Mouse (Mus musculus): Measurements from ENCODE around the gene Osgepl1. TPM values are rescaled to one million over a fixed set of nuclear protein-coding genes. Genes with fewer than 3 reads are reported as not detected.
"Not testable (repeated sequence)": the region's sequence is repeated elsewhere in the genome, so short reads cannot be mapped to it uniquely, and the experiment has no call there.

Gene Osgepl1
- polyA plus RNA-seq, 1 experiment from 2014 or later = 23.5 TPM

DNA sequence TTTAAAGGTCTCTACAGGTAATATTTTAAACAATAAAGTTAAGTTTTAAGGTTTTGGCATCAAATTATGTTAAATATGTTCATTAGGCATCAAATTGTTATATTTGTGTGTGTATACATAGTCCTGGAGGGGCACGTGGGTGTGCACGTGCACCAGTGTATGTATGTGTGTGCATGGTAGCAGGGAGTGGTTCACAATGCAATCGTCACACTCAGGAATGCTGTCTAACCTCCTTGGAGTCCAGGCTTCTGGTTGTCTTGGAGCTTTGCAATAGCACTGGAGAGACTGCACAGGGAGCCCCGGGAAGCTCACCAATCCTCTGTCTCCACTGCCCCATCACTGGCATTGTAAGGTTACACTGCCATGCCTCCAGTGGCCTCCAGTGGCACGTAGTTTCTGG lies 9.8 kb downstream of the Osgepl1 start:
- no peak for ATAC-seq (ENCODE audit: low read depth)
- H3K27me3 ChIP-seq (ENCODE audit: control insufficient read depth, insufficient read depth, low read length) = no peaks in the 10 kb centered on the region
- H3K4me3 ChIP-seq (ENCODE audit: low read depth, low read length) = no peak overlapping the region
- no peak overlapping the region for H3K9ac ChIP-seq (replicated peaks; ENCODE audit: low read depth, low read length)
- no peaks in the 10 kb centered on the region for H3K9me3 ChIP-seq (ENCODE audit: control insufficient read depth, low read length)
- no peak overlapping the region for H3K27ac ChIP-seq (ENCODE audit: low read depth, low read length)
- H3K36me3 ChIP-seq (ENCODE audit: control insufficient read depth, insufficient read depth, low read length) = peaks cover 15% of the 10 kb centered on the region
- H3K4me1 ChIP-seq (ENCODE audit: control insufficient read depth, insufficient read depth, low read length) = no peaks in the 10 kb centered on the region
- WGBS = 94% methylated on average over 5 of the region's 5 CpGs
- H3K4me2 ChIP-seq (ENCODE audit: low read depth, low read length) = no peak overlapping the region

DNA sequence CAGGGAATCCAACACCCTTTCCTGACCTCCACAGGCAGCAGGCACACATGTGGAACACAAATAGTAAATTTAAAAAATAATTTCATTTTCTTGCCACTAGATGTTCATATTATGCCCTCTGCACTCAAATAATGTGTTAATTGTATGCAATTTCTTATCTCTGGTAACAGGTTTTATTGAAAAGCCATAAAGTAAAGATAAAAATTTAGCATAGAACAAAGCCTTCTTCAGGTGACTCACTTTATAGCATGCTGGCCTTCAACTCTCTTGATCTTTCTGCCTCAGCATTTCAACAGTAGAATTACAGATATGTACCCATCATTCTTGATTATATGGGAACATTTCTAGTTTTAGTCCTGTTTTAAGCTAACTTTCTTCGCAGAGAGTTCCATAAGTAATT lies 10.9 kb downstream of the Osgepl1 start:
- Histone ChIP-seq H3K27ac (ENCODE audit: low read depth, low read length) (no peak overlapping the region), H3K27me3 (ENCODE audit: control insufficient read depth, insufficient read depth, low read length) (no peaks in the 10 kb centered on the region), H3K4me3 (ENCODE audit: low read depth, low read length) (no peak overlapping the region), H3K4me1 (ENCODE audit: control insufficient read depth, insufficient read depth, low read length) (no peaks in the 10 kb centered on the region), H3K36me3 (ENCODE audit: control insufficient read depth, insufficient read depth, low read length) (peaks cover 12% of the 10 kb centered on the region; the same call in 1 of the 2 replicates), H3K4me2 (ENCODE audit: low read depth, low read length) (no peak overlapping the region), H3K9ac (replicated peaks; ENCODE audit: low read depth, low read length) (no peak overlapping the region), H3K9me3 (ENCODE audit: control insufficient read depth, low read length) (no peaks in the 10 kb centered on the region)
- 94% methylated on average over 1 of the region's 1 CpGs for WGBS
- no peak for ATAC-seq (ENCODE audit: low read depth)

DNA sequence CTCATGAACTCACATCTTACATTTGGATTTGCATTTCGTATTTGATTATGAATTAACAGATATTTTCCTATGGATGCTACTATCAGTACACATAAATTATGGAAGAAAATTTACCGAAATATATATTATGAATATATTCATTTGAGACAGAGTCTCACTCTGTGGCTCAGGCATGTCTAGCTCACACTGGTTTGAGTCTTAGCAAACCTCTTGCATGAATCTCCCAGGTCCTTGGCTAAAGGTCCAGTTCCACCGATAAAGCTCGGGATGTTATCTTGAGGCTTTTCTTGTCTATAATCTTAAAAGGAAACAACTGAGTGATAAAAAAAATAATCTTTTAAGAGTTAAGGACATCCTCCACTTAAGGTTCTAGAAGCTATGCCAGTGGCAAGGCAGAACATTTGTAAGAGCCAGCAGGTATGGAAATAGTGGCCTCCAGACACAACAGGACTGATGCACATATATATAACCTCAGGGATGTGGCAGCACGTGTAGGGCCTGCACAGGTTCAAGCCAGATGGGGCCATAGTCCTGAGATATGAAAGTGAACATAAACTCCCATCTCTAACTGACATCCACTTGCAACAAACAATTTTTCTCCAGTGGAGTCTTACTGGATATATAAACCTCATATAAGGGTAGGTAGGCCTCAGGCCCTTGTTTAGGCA lies 11.5 kb downstream of the Osgepl1 start:
- Histone ChIP-seq H3K9ac (replicated peaks; ENCODE audit: low read depth, low read length) (no peak overlapping the region), H3K27me3 (ENCODE audit: control insufficient read depth, insufficient read depth, low read length) (no peaks in the 10 kb centered on the region), H3K36me3 (ENCODE audit: control insufficient read depth, insufficient read depth, low read length) (peaks cover 12% of the 10 kb centered on the region; the same call in 1 of the 2 replicates), H3K4me1 (ENCODE audit: control insufficient read depth, insufficient read depth, low read length) (no peaks in the 10 kb centered on the region), H3K9me3 (ENCODE audit: control insufficient read depth, low read length) (no peaks in the 10 kb centered on the region), H3K4me2 (ENCODE audit: low read depth, low read length) (no peak overlapping the region), H3K27ac (ENCODE audit: low read depth, low read length) (no peak overlapping the region), H3K4me3 (ENCODE audit: low read depth, low read length) (no peak overlapping the region)
- ATAC-seq (ENCODE audit: low read depth) = no peak
- 93% methylated on average over 5 of the region's 5 CpGs for WGBS

DNA sequence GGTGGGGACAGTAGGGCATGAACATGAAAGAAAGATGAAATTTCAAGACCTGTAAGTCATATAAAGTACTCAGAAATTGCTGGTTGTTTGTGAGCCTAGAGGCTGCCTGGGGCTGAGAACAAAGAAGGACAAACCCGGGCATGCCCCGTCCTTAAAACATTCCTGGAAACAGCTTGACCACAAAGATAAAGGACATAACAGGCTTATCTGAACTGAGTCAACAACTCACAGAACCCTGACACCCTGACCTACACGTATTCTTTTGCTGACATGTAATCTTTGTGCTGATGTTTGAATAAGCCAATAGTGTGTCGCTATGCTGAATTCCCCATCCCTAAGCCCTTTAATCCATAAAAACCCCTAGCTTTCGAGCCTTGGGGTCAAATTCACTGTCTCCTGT lies 20.1 kb downstream of the Osgepl1 start:
- H3K27me3 ChIP-seq (ENCODE audit: control insufficient read depth, insufficient read depth, low read length); H3K4me3 ChIP-seq (ENCODE audit: low read depth, low read length); ATAC-seq (ENCODE audit: low read depth); H3K4me2 ChIP-seq (ENCODE audit: low read depth, low read length); H3K4me1 ChIP-seq (ENCODE audit: control insufficient read depth, insufficient read depth, low read length); H3K9ac ChIP-seq (replicated peaks; ENCODE audit: low read depth, low read length); H3K27ac ChIP-seq (ENCODE audit: low read depth, low read length); H3K9me3 ChIP-seq (ENCODE audit: control insufficient read depth, low read length); H3K36me3 ChIP-seq (ENCODE audit: control insufficient read depth, insufficient read depth, low read length): not testable (repeated sequence)
- 75% methylated on average over 5 of the region's 5 CpGs for WGBS

DNA sequence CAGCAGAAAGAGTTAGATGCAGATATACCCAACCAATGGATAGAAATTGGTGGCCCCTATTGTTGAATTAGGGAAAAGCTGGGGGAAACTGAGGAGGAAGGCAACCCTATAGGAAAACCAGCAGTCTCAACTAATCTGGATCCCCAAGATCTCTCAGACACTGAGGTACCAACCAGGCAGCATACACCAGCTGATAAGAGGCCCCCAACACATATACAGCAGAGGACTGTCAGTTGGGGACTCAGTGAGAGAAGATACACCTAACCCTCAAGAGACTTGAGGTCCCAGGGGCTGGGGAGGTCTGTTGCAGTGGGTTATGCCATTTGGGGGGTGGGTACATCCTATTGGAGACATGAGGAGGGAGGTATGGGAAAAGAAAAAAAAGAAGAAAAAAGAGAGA lies 22.0 kb downstream of the Osgepl1 start:
- no peak overlapping the region for H3K4me3 ChIP-seq (ENCODE audit: low read depth, low read length)
- ATAC-seq (ENCODE audit: low read depth) = no peak
- no peaks in the 10 kb centered on the region for H3K27me3 ChIP-seq (ENCODE audit: control insufficient read depth, insufficient read depth, low read length)
- no peak overlapping the region for H3K9ac ChIP-seq (replicated peaks; ENCODE audit: low read depth, low read length)
- H3K4me1 ChIP-seq (ENCODE audit: control insufficient read depth, insufficient read depth, low read length) = no peaks in the 10 kb centered on the region
- H3K4me2 ChIP-seq (ENCODE audit: low read depth, low read length) = no peak overlapping the region
- no peaks in the 10 kb centered on the region for H3K9me3 ChIP-seq (ENCODE audit: control insufficient read depth, low read length)
- no peaks in the 10 kb centered on the region for H3K36me3 ChIP-seq (ENCODE audit: control insufficient read depth, insufficient read depth, low read length)
- no peak overlapping the region for H3K27ac ChIP-seq (ENCODE audit: low read depth, low read length)

DNA sequence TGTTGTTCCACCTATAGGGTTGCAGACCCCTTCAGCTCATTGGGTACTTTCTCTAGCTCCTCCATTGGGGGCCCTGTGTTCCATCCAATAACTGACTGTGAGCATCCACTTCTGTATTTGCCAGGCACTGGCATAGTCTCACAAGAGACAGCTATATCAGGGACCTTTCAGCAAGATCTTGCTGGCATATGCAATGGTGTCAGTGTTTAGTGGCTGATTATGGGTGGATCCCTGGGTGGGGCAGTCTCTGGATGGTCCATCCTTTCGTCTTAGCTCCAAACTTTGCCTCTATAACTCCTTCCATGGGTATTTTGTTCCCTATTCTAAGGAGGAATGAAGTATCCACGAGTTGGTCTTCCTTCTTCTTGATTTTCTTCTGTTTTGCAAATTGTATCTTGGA lies 24.0 kb downstream of the Osgepl1 start:
- not testable (repeated sequence) for H3K4me2 ChIP-seq (ENCODE audit: low read depth, low read length); H3K27ac ChIP-seq (ENCODE audit: low read depth, low read length); H3K9ac ChIP-seq (replicated peaks; ENCODE audit: low read depth, low read length); H3K36me3 ChIP-seq (ENCODE audit: control insufficient read depth, insufficient read depth, low read length); H3K27me3 ChIP-seq (ENCODE audit: control insufficient read depth, insufficient read depth, low read length); H3K4me1 ChIP-seq (ENCODE audit: control insufficient read depth, insufficient read depth, low read length); ATAC-seq (ENCODE audit: low read depth); H3K4me3 ChIP-seq (ENCODE audit: low read depth, low read length); H3K9me3 ChIP-seq (ENCODE audit: control insufficient read depth, low read length)
- WGBS = 67% methylated on average over 2 of the region's 2 CpGs

DNA sequence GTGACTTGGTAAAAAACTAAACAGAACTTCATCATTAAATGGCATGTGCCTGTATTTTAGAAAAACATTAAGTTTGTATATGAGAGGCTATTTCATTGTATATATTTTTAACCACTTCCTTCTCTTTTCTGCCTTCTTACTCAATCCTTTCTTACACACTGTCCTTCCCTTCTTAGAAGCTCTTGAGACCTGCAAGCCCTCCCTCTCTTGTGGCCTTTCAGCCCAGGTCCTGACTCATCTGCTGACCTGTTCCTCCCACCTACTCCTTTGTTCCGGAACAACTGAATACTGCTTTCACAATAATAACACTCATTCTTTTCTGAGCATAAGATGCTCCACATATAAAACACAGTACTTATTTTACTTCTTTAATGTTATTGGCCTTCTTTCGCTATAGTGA lies 27.6 kb downstream of the Osgepl1 start:
- Histone ChIP-seq H3K9me3 (ENCODE audit: control insufficient read depth, low read length) (no peaks in the 10 kb centered on the region), H3K9ac (replicated peaks; ENCODE audit: low read depth, low read length) (no peak overlapping the region), H3K27ac (ENCODE audit: low read depth, low read length) (no peak overlapping the region), H3K27me3 (ENCODE audit: control insufficient read depth, insufficient read depth, low read length) (no peaks in the 10 kb centered on the region), H3K4me2 (ENCODE audit: low read depth, low read length) (no peak overlapping the region), H3K4me1 (ENCODE audit: control insufficient read depth, insufficient read depth, low read length) (no peaks in the 10 kb centered on the region), H3K4me3 (ENCODE audit: low read depth, low read length) (no peak overlapping the region), H3K36me3 (ENCODE audit: control insufficient read depth, insufficient read depth, low read length) (peaks cover 15% of the 10 kb centered on the region; the same call in 1 of the 2 replicates)
- WGBS = 96% methylated on average over 2 of the region's 2 CpGs
- ATAC-seq (ENCODE audit: low read depth) = no peak

- under 1% methylated on average over 44 of the region's 44 CpGs for WGBS
- Histone ChIP-seq H3K27ac (ENCODE audit: low read depth, low read length) (peak within 1 kb of the TSS; percentile 94), H3K4me3 (ENCODE audit: low read depth, low read length) (peak within 1 kb of the TSS; percentile 94), H3K4me2 (ENCODE audit: low read depth, low read length) (peak within 1 kb of the TSS; percentile 42), H3K27me3 (ENCODE audit: control insufficient read depth, insufficient read depth, low read length) (no peaks in the 10 kb centered on the region), H3K9ac (replicated peaks; ENCODE audit: low read depth, low read length) (peak within 1 kb of the TSS; percentile 85), H3K9me3 (ENCODE audit: control insufficient read depth, low read length) (no peaks in the 10 kb centered on the region), H3K36me3 (ENCODE audit: control insufficient read depth, insufficient read depth, low read length) (peaks cover 8% of the 10 kb centered on the region; the same call in 1 of the 2 replicates), H3K4me1 (ENCODE audit: control insufficient read depth, insufficient read depth, low read length) (0 out of 2 replicates have a peak, but pooled peaks cover 5% of the 10 kb centered on the region)
- ATAC-seq (ENCODE audit: low read depth) = peak; percentile 100
Observed at GRCm38 (mm10) chr1:53352327-53353261, 39.2 kb downstream of the Osgepl1 start, which contains the start of the genes Asdurf, Gm28551 and Asnsd1. Gene Asdurf (minus strand): TSS chr1:53352619. Gene Gm28551 (minus strand): TSS chr1:53352667. Gene Asnsd1 (minus strand): TSS chr1:53352752.

DNA sequence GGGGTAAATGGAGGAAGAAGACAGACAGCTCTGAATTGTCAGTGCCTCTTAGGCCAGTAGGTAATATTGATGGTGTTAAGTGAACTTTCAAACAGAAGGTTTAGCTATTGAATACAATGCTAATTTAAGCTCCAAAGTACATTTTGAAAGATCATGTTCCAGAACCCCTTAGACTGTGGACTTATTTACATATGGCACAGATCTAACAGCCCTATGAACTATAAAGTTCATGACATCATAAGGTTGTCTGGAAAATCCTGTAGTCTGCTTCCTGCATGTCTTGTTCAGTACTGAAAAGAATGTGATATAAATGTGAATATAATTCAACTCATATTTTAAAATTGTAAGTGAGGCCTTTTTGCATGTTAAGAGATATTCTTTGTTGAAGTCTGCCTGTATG lies 45.6 kb downstream of the Osgepl1 start:
- no peaks in the 10 kb centered on the region for H3K36me3 ChIP-seq (ENCODE audit: control insufficient read depth, insufficient read depth, low read length)
- H3K4me1 ChIP-seq (ENCODE audit: control insufficient read depth, insufficient read depth, low read length) = no peaks in the 10 kb centered on the region
- H3K4me3 ChIP-seq (ENCODE audit: low read depth, low read length) = no peak overlapping the region
- no peak overlapping the region for H3K27ac ChIP-seq (ENCODE audit: low read depth, low read length)
- H3K9ac ChIP-seq (replicated peaks; ENCODE audit: low read depth, low read length) = no peak overlapping the region
- H3K4me2 ChIP-seq (ENCODE audit: low read depth, low read length) = no peak overlapping the region
- no peaks in the 10 kb centered on the region for H3K9me3 ChIP-seq (ENCODE audit: control insufficient read depth, low read length)
- ATAC-seq (ENCODE audit: low read depth) = no peak
- no peaks in the 10 kb centered on the region for H3K27me3 ChIP-seq (ENCODE audit: control insufficient read depth, insufficient read depth, low read length)

Data from neural tube, embryonic 14.5 days (tissue).